Mouse (Mus musculus) cerebellum, adult 9-10 months (tissue): ENCODE data around the gene Cep350.
"Not testable (repeated sequence)": the region's sequence is repeated elsewhere in the genome, so short reads cannot be mapped to it uniquely, and the experiment has no call there.

ENCODE experiments used
- DNase-seq: peaks from one replicate; pipeline ENCODE4 v3.0.0; 2022

Cep350 gene

DNA sequence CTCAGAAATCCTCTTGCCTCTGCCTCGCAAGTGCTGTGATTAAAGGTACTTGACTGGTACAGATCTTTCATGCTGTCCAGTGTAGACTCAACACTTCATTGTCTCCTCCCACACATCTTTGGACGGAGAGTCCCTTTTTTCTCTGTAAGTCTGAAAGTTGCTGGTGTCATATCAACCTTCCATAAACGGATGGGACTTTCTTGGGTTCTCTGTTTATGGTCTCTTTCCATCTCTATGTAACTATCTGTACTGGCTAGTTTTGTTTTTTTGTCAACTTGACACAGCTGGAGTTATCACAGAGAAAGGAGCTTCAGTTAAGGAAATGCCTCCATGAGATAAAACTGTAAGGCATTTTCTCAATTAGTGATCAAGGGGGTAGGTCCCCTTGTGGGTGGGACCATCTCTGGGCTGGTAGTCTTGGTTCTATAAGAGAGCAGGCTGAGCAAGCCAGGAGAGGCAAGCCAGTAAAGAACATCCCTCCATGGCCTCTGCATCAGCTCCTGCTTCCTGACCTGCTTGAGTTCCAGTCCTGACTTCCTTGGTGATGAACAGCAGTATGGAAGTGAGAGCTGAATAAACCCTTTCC lies 90.3 kb downstream of the Cep350 start:
- DNase-seq, result not testable (repeated sequence)

DNA sequence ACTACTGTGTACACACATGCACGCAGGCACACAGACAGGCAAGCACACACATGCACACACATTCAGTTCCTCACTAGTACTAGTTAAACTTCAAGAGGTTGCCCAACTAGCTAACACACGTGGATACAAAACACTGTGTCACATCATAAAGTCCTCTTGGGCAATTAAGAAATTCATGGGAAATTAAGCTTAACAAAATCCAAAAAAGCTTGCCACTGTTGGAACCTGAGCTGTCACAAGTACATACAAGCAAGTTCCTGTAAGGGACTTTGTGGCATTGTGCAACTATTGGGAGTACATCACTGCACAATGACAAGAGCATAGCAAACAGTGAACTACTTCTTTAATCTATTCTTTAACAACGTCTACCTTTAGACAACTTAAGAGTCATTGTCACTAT lies 93.5 kb downstream of the Cep350 start:
- no peak for DNase-seq

DNA sequence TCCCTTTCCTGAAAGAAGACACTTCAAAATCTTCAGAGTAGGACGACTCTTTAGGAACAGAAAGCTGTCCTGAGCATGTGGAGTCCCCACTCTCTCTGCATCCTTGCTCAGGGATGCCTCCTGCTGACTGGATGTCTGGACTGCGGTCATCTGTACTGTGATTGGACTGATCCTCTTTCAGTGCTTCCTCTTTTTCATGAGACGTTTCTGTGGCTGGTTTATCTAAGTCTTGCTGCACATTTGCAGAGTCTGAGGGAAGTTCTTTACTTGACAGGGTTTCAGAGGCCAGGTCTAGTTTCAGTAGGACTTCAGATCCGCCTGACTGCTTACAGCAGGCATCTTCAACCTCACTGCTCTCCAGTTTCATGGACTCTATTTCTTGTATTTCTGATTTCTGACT lies 110.1 kb downstream of the Cep350 start:
- DNase-seq, result peak; percentile 15

DNA sequence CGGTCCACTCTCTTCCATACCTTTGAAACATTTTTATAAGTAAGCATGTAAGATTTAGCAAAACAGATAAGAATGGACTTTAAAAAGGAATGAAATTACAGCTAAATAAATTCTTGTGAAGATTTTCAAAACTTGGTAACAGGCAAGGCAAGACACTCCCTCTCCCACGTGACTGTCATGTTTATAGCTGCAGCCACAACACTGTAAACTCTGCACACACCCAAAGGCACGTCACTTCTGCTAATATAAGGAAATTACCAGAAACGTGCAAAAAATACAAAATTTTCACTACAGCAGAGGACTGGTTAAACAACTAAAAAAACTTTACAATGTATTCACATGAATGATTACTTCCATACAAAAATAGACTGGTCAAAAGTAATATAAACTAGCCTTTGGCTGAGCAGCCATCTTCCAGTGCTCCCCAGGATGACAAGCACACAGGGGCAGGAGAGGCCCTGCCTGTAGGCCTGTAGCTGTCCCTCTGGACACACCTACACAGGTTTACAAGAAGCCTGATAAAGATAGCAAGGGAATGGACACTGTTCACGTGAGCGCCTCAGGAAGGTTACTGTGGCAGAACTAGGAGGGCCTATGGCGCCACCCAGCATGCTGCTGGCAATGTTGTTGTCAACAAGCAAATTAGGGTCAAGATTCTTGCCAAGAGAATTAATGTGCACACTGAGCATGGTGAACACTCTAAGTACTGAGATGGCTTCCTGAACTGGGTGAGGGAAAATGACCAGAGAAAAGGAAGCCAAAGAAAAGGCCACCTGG lies 117.9 kb downstream of the Cep350 start:
- DNase-seq, result peak; percentile 98

DNA sequence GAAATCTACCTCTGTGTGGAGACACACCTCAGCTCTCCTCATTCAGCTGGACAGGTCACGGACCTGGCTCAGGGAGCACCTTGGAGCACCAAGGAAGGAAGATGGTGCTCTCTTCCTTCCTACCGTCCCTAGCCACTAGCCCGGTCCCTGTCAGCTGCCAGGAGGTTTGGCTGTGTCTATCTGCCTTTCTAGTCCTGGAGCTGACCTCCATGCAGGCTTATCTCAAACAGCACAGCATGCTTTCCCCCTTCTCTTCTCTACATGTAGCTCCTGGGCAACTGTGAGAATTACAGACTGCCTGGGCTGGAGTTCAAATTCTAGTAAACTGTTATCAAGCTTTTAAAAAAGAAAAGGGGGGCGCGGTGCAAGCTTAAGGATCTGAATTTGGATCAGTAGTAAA lies 120.0 kb downstream of the Cep350 start:
- no peak for DNase-seq

DNA sequence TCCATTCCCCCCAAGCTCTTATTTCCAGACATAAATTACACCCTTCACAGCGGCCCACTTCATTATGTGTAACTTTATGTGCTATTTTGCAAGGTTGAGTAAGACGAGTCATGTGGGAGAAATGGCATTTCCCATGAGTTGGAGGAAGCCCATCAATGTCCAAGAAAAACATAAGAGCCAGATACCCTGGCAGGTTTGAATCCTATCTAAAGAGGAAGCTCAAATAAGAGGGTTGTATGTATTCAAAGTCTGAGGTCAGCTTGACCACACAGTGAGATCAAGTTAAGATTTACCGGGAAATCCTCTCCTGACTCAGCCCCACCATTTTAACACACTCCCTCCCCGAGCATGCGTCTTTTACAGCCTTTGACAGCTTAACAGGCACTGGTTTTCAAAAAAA lies 128.8 kb downstream of the Cep350 start:
- DNase-seq, result no peak

DNA sequence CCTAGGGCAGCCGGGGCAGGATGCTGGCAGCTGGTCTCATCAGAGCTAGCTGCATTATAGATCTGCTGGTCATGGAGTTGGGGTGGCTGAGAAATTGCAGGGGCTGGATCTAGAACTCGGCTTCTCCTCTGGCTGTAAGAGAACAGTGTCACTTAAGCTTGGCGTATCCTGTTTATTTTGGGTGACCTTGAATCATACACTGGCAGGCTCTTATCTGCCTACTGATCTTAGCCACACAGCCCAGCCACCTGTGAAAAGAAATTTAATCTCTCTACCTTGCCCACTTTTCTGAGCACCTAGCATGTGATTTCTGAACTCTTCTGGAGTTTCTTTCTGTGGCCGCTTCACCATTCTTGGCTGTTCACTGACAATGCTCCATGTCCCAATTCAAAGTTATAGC lies 129.5 kb downstream of the Cep350 start:
- DNase-seq, result no peak

DNA sequence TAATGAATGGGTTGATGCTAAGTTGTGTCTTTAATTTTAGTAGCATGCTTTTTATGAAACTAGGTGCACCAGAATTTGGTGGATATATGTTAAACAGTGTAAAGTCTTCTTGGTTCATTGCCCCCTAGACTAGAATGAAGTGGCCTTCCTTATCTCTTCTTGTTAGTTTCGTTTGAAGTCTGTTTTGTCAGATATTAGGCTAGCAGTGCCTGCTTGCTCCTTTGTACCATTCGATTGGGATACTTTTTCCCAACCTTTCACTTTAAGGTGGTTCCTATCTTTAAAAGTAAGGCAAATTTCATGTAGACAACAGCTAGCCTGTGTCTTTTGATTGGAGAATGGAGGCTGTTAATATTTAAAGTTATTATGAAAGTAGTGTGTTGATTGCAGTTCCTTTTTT lies 137.4 kb downstream of the Cep350 start:
- no peak for DNase-seq

DNA sequence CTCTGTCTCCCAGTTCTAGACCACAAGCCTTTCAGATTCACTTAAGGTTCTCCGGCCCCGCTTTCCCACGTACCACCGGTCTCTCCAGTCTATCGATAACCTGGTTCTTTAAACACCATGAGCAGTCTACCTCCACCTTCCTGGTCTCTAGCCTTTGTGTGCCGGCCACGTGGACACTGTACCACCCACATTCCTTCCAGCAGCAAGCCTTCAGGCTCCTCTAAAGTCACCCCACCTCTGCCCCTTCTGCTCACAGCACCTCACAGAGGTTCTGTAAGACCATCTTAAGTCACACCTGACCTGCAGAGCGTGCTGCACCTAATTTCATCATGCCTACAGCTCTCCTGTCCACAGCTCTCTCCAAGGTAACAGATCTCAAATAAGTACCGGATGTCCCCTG lies 139.4 kb downstream of the Cep350 start:
- DNase-seq, result no peak

DNA sequence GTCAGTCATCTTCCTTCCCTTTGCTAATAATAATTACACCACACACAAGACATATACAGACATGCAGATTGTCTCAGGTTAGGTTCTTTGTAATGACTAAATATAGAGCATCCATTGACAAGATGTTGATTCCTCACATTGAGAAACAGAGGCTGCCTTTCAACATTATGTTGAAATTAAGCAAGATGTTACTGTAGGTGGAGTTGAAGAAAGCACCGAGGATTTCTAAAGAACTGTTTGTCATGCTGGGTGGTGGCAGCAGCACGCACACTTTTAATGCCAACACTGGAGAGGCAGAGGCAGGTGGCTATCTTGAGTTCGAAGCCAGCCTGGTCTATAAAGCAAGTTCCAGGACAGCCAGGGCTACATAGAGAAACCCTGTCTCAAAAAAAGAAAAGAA lies 141.1 kb downstream of the Cep350 start:
- no peak for DNase-seq

DNA sequence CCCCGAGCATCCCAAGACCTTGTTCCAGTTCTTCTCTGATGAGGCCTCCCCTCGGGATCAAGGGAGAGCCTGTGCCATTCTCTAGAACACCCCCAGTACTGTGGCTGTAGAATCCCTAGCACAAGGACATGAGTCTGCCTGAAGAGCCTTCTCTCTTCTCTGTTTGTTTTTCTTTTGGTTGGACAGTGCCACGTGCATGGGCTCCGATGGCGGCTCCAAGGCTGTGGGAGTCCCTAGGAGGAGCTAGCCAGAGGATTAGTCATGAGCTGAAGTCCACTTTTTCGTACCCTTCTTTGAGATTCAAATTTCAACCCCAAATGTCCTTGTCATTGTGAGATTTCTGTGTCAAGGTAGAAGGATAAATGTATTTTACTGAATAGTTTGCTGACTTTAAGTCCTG lies 142.2 kb downstream of the Cep350 start:
- no peak for DNase-seq

DNA sequence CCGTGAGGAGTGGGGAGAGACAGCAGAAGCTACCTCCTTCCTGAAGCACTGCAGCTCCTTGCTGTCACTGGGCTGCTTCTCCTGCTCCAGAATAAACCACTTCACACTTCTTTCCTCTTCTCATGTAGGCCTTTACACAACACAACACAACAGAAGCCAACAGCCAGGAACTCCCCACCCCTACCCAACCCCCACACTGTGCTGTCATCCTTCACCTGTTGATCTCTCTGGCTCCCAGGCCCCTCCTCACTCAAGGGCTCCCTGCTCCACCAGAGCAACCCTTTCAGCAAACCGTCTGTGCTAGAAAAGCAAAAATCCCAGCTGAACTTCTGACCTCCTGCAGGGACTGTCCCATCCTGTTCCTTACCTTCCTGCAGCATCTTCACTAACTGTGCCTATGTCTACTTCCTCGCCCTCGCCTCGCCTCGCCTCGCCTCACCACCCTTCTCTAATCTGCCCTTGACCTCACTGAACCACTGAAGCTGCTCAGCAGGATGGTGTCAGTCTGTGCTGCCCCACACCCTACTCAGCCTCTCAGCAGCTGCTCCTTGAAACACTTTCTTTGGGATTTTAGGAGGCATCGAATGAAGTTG lies 145.3 kb downstream of the Cep350 start:
- DNase-seq, result no peak

DNA sequence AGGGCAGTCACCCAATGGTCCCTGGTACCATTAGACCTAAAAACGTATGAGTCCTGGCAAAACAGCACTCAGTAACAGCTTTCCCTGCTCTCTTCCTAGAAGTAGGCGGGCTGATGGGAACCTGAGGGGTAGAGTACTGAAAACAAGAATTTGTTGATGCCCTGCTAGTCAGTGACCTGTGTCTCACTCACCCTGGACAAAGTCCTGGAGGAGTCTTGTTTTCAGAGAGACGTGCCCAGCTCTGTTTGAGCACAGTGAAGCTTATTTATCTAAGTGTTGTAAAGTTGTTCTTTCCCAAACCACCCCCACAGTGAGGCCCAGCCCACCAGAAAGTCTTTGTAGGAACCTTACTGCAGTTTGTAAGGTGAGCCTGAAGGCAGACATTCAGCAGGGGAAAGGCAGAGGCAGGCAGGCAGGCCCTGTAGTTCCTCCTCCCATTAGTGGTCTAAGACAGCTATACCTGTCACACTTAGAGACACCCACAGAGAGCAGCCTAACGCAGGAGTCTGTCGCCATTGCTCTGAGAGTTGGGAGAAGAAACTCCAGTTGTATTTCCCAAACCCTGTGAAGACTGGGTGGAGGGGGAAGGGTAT lies 146.2 kb downstream of the Cep350 start:
- DNase-seq, result no peak

DNA sequence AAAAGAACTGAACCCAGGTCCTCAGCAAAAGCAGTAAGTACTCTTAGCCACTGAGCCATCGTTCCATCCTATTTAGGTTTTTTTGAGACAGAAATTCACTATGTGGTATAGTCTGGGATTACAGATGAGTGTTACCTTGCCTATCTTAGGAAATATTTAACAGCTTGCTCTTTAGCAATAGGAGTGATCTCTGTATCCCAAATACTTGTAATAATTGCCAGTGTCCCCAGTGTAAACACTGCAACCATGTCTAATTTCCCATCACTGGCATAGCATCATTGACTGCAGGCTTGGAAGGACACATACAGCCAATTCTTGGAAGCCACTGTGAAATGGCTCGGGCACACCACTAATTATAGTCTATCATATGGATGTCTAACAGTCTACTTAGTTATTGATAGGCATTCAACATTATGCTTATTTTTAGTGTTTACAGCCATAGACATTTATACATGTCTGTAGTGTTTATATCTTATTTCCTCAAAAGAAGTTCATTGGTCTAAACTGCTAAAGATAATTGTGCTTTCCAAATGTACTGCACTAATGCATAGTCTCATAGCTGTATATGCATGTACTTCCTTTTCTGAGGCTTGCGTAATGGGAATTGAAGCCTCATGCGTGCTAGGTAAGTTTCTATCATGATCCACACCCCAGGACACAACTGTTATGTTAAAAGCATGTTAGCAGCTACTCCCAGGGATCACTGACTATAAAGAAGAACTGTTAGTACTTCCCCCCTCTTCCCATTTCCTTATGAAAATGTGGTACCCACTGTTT lies 146.9 kb downstream of the Cep350 start:
- DNase-seq, result no peak

DNA sequence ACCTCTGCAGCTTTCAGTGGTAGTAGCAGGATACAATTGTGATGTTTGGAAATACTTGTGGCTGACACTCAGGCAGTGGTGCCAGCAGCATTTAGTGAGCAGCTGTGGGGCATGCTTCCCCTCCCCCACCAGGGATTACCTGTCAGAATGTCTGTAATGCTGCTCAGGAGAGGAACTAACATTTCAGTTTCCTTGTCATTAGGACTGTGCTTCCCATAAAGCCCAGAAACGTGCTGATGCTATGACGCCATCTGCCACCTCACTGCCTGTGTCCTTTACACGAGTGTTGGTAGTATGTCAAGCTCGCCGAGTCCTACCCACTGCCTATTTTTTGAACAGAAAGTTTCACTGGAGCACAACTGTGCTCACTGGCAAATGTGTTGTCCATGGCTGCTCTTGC lies 152.4 kb downstream of the Cep350 start:
- DNase-seq, result no peak

DNA sequence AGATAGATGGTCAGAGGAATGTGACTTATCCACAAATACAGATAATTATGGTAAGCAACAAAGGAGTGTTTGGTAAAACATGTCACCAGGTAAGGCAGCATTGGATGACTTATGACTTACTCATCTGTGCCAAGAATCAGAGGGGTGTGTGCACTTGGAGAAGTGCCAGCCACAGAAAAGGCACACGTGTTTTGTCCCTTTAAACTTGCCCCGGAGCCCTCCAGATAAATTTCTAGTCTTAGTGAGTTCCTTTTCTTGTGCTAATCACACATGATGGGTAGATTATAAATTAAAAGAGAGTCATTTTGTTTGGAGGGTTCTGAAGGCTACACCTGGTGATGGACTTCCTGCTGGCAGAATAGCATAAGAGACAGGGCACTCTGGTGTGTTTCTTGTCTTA lies 156.9 kb downstream of the Cep350 start:
- no peak for DNase-seq

DNA sequence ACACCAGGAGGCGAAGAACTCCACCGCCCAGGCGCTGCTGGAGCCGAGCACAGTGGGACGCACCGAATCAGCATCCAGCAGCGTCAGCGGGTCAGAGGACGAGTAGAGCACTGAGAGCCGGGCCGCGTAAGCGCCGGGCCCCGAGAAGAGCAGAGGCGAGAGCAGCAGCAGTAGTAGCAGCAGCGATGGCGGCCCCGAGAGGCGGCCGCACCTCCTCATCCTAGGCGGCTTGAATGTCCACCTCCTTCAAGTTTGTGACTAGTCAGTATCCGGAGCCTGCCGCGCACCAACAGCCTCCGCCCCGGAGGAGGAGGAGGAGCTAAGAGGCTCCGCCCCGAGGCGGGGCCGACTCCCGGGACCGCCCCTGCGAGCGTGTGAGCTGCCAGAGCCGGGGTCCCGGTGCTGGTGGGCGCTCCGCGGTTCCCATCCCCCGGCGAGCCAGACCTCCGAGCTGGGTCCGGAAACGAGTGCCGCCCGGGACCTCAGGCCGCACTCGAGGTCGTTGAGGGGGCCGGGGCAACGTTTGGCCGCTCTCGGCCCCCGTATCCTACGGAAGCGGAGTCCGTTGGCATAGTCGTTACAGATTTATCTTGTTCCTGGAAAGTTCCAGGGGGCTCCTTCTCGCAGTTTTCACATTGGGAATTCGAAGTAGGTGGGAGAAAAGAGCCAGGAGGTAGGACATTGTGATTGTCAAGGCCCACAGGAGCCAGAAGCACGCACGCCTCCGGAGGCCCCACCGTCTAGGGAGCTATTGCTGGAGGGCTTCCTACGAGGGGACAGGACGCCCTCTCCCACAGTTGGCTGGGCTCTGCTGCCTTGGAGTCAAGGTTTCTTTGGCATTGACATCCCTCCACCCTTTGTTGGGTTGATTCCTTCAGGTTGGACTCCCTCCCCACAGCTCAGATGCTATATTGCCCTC lies 160.2 kb downstream of the Cep350 start, which contains the start of gene Qsox1:
Gene Qsox1 (minus strand): TSS at position 309 of the 919 bp plus-strand sequence.
- DNase-seq, result peak; percentile 76

DNA sequence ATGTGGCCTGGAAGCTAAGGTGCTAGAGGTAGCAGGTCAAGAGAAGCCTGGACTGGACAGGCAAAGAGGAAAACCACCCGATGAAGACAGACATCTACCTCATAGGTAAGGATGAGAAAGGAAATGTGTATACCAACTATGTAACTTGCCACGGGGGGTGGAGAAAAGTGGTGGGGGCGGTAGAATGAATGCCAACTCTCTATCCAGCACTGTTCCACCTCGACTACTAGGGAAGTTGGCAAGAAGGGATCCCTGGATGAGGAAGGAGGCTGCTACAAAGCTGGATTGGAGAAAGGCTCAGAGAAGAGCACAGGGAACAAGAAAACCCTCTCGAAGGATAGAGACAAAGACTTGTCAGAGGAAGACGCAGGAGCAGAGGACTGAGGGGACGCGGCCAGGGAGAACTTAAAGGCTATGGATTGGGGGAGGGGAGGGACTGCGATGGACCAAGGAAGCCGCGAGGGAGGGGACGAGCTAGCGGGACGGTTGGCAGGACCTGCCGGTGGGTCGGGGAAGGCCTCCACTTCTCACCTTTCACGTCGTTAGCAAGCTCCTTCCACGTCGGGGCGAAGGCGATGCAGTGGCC lies 161.0 kb downstream of the Cep350 start:
- peak; percentile 38 for DNase-seq

DNA sequence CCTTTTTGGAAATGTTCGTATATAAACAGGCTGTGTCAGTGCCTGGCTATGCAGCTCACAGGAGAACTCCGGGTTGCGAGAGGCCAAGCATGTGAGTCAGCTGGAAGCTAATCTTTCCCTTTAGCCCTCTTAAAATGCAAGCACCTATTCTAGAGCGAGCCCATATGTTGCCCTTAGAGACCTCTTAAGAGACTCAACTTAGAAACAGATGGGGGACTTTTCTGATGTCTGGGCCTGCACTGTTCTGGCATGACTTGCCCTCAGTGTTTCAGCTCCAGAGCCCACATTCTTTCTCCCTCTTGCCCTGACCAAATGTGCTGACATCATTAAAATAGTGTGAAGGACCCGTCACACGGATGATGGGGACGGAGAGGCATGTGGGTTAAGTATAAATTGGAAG lies 162.4 kb downstream of the Cep350 start:
- DNase-seq, result no peak

DNA sequence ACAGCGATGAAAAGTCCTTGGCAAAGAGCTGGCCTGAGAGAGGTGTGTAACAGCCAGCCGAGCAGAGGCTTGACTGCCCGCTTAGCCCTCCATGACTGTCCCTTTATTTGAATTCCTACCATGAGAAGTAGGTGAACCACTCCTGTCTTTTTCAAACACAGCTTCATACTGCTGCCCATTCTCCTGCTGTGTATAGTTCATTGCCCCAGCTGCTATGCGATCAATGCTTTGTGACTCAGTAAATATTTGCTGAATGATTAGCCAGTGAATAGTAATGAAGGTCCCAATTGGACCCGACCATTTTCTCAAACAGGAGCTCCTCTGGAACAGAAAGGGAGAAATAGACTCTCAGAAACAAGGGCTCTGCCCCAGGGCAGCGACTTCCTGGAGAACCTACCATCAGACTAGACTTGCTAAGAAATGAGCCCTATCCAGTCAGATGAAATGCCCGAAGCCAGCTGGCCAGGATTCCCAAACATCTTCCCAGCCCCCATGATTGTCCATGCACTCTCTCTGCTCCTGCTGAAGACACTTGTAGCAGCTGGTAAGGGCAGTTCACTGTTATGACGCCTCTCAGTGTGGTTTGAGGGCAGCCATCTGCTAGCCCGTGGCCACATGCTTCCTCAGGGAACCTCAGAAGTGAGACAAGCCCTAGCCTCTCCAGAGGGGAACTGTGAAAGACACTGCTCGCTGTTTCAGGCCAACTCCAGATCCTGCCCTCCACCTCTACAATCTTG lies 163.2 kb downstream of the Cep350 start:
- no peak for DNase-seq

DNA sequence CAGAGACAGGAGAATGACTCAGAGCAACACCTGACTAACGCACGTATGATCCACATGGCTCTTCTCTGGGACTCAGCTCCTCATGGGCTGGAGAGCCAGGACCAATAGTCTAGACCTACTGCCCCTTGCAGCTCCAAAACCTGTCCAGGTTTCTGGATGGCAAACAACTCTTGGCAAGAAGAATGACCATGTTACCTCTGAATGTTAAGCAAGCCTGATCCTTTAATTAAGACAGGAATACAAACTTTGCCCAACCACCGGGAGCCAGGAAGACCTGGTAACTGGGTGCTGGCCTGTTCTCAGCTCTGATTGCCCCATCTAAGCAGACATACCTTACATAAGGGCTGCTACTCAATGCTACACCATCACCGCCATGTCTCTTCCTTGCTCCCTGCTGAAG lies 164.8 kb downstream of the Cep350 start:
- no peak for DNase-seq
